Mouse (Mus musculus): ENCODE measurements around the gene Slc9a3r1.
A peak's percentile ranks its signal among the peaks of the same experiment; 100 is the strongest.

Gene Slc9a3r1

DNA sequence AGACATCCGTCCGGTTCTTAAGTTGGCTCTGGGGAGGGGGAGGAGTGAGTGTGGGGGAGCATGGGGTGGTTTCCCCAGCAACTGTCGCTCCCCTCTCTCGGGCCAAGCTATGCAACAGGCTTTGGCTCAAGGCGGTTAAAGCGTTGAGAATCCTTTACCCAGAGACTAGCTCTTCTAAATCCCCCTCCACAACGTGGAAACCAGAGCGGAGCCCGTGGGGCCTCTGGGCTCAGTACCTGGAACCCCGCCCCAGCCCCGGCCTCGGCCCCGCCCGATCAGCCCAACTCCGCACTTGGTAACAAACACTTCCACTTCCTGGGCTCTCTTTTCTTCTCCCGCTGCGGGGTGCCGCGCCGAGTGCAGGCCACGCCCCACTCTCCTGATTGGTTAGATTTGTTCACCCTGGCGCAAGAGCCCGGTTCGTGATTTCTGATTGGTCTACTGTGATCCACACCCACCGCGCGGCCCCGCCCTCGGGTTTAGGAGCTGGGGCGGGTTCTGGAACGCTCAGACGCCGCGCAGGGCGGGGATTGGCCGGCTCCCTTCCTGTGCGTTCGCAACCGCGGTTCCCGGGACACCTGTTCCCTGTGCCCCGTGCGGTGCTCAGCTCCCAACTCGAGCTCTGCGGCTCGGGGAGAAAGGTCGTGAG lies at the start of gene Slc9a3r1:
TSS of gene Slc9a3r1 (plus strand) at position 510 of the 649 bp plus-strand sequence.
- DNase-seq (ENCODE audit: inconsistent age in 2 of 2, low spot score in 1 of 2) = peak; percentile 98 to 99

DNA sequence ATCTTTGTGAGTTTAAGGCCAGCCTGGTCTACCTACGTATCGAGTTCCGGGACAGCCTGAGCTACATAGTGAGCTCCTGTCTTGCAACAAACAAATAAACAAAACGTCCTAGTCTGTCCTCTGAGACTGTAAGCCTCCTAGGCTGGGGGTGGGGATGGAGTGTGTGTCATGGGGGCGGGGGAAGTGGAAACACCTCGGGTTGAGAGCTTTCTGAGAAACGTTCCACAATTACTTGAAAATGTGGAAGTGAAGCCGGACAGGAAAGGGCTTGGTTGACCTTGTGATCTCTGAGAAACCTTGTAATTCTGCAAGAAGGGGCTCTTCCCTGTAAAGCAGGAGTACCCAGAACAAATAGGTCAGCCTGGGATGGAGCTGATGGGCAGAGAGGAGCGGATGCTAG lies 43.7 kb upstream of the Slc9a3r1 start:
- DNase-seq (ENCODE audit: inconsistent age in 2 of 2, low spot score in 1 of 2) = no peak

DNA sequence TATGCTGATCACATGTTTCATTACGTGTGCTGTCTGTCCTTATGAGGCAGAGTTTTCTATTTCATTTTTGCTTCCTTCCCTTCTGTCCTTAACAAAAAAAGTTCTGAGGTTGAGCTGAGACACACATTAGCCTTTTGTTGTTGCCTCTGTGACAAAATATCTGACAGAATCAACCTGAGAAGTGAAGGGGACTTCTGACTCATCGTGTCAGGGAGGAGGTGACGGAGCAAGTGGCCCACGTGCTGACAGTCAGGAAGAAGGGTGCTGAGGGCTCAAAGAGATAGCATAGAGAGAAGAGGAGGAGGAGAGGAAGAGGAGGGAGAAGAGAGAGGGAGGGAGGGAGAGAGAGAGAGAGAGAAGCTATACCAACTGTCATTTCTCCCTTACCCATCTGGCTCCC lies 34.7 kb upstream of the Slc9a3r1 start:
- DNase-seq (ENCODE audit: inconsistent age in 2 of 2, low spot score in 1 of 2) = no peak

DNA sequence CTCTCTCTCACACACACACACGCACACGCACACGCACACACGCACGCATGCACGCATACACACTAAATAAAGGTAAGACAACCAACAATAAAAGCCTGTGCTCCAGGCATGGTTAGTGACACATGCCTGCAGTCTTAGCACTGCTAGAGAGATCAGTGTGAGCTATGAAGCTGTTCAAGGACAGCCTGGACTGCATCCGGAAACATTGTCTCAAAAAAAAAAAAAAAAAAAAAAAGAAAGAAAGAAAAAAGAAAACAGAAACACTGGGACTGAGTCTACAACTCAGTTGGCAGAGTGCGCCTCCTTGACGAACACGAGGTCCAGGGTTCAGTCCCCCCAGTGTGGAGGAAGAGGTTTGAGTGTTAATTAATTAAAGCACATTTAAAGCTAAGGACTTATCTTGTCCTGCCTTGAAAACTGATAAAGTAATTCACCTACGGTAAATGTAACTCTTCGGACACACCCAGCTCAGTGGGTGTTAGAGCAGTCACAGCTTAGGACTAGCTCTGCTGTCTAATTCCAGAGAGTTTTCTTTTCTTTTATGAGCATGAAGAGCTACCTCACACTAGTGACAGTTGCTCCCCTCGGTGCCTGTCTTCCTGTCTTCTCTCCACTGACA lies 33.5 kb upstream of the Slc9a3r1 start:
- DNase-seq (ENCODE audit: inconsistent age in 2 of 2, low spot score in 1 of 2) = no peak

DNA sequence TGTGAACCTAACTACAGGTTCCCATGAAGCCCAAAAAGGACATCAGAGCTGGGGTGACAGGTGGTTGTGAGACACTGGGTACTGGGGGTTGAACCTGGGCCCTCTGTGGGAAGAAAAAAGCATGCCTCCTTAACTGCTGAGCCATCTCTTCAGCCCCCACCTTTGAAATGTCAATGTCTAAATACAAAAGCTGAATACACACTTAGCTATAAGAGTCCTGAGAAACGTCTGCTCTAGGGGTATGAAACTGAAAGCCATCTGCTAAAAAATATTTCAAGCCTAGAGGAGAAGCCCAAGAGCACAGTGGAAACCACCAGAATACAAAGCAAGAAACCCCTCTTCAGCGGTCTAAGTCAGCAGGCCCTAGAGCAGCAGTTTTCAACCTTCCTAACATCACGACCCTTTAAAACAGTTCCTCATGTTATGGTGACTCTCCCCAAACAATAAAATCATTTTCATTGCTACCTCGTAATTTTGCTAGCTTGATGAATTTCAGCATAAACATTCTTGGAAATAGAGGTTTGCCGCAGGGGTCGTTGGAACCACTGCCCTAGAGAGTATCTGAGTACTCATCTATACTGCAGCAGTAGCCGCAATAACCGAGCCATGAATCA lies 31.3 kb upstream of the Slc9a3r1 start:
- DNase-seq (ENCODE audit: inconsistent age in 2 of 2, low spot score in 1 of 2) = no peak

DNA sequence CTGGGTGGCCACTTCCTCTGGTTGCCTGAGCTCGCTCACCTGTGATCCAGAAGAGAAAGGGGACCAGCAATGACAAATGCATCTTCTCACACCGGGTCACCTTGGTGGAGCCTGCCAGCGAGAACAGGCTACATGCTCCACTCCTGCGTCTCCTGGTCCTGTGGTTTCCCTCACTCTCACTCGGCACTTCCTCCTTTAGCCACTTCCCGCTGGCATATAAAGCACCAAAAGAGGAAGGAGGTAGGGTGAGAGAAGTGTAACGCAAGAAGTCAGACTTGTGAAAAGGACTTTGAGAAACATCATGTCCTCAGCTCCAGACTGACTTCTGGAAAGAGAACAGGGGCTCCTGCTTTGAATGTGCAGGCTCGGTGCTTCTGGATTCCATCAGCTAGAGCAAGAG lies 29.3 kb upstream of the Slc9a3r1 start, which contains the start of gene Cd300lf:
TSS of gene Cd300lf (minus strand) at position 193 of the 400 bp plus-strand sequence.
- peak in 1 of 2 experiments; percentile 44 for DNase-seq (ENCODE audit: inconsistent age in 2 of 2, low spot score in 1 of 2)

DNA sequence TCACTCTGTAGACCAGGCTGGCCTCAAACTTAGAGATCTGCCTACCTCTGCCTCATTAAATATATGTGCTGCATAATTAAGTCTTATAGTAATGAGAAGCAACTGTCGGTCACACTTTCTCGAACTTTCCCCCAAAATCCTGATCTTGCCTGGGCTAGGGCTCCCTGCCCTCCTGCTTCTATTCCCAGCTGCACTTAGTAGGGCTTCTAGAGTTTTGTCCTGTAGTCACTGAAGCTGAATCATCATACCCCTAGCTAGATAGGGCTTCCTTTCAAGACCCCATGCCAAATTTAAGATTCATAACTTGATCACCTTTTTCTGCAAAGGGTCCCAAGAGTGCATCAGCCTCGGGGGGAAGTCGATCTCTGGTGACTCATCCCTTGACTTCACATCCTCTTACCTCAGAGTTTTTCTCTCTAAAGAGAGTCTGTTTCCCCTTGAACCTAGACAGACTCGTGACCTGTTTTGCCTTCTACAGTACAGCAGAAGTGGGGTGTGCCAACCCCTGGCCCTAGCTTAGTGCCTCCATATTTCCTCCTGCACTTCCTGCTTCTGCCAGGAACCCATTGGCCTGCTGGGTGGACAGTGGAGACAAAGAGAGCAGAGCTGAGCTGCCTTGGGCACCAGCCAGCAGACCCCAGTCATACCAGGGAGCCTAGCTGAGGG lies 24.4 kb upstream of the Slc9a3r1 start:
- no peak for DNase-seq (ENCODE audit: inconsistent age in 2 of 2, low spot score in 1 of 2)

DNA sequence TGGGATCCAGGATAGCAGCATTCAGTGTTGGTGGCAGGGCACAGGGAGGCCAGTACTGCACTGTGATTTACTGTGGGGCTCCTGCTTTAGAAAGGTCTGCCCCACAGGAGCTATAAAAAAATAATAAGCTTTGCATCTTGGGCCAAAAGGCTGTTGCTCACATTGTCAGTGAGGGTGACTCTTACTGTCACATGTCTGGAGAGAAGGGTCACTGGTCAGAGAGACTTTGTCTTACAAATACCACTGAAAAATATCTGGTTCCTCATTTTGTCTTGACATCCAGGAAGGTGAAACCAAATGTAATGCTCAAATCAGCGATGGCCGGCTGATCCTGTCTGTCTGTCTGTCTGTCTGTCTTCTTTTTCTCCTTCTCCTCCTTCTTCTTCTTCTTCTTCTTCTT lies 21.2 kb upstream of the Slc9a3r1 start:
- DNase-seq (ENCODE audit: inconsistent age in 2 of 2, low spot score in 1 of 2) = no peak

DNA sequence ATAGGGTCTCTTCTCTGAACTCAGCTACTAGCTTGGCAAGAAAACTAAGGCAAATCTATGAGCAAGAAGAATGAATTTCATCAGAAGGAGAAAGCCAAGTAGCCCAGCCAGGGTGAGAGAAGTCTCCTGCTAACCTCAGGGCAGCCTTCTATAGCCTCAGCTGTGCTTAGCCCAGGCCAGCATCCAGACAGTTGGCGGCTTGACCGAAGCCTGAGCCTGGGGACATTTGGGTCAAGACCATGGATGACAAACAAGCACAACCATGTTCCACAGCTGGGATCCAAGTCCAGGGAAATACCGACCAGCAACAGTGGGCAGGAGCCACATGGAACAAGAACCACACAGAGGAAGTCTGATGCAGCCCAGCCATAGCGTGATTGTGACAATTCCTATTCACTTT lies 15.3 kb upstream of the Slc9a3r1 start:
- DNase-seq (ENCODE audit: inconsistent age in 2 of 2, low spot score in 1 of 2) = no peak

DNA sequence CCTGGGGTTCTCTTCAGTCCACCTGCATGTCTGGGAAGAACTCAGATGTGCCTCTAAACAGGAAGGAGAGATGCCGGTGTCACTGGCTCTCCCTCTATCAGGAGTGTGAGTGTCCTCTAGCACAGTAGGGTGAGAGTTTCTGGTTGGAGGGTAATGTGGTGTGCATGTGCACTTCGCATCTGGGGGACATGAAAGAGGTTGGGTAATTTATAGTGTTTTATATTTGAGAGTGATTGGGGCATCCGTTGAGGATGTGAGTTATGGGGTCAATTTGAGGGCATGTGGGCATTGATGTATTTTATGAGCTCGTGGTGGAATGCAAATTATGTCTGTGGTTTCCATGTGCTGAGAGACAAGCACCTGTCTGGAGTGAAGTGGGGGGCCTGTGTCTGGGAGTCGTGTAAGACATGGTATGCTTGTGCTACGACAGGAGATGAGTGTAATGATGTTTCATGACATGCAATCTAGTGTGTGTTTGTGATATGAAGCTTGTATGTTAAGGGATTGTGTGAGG lies 12.3 kb upstream of the Slc9a3r1 start:
- no peak for DNase-seq (ENCODE audit: inconsistent age in 2 of 2, low spot score in 1 of 2)

DNA sequence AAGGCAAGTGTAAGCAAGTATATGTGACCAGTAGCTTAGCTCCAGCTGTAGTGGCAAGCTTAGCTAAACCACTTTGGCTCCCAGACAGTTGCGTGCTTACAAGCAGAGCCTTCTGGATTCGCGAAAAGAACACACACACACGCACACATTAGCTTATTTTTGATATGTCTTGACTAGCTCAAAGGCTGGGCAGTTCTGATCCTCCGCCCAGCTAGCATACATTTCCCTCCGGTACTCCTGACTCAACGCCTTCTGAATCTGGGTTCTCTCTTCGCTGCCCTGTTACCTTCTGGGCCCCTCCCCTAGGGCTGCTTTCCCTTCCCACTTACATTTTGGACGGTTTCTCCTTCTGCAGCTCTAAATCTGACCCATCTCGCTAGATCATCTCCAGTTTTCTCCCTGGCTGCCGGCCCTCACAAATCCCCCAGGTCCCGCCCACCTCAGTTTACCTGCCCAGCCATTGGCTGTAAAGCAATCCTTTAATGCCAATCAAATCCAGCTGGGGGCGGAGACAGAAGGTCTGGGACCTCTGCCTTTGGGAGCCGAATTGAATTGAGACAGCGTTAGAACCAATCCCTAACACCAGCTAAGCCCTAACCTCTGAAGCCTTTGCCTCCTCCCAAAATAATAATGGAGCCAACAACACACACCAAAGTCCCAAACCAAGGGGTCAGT lies 11.2 kb upstream of the Slc9a3r1 start:
- DNase-seq (ENCODE audit: inconsistent age in 2 of 2, low spot score in 1 of 2) = peak; percentile 58 to 78

DNA sequence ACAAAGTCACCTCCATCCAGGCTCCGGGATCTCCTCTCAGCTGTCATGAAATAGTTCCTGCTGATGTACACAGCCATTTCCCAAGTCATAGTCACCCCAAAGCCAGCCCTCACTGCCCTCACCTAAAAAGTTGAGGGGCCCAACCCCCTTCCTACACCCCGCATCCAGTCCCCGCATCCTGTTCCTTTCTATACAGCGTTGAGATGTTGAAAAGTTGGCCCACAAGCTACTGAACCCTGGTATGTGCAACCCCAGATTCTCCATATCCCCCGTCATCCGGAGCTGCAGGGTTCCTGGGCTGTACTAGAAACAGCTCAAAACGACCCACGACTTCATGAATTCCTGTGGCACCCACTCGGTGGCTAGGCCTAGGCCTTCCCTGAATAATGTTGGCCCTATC lies 10.1 kb upstream of the Slc9a3r1 start:
- DNase-seq (ENCODE audit: inconsistent age in 2 of 2, low spot score in 1 of 2) = no peak

DNA sequence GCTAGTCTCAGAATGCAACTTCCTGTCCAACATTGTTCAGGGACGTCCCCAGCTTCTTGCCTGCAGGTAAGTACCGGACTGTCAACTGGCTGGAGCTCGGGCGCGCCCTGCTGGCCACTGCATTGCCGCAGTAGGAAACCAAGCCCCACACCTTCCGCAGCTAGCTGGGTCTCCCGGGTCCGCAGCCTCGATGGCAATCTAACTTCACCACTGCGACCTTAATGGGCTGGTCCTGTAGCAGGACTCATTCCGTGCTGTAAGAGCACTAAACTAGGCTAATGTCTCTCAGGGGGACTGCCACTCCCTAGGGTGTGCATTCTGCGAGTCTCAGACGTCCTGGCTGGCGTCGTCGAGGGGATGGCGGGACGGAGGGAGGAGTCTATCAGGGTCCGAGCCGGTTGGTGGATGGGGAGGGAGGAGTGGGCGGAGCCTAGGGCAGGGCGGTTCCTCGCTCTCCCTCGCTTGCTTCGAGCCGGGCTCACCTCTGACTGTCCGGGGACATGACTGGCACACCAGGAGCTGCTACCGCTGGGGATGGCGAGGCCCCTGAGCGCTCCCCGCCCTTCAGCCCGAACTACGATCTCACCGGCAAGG lies 9.3 kb upstream of the Slc9a3r1 start:
- peak; percentile 79 to 91 for DNase-seq (ENCODE audit: inconsistent age in 2 of 2, low spot score in 1 of 2)

DNA sequence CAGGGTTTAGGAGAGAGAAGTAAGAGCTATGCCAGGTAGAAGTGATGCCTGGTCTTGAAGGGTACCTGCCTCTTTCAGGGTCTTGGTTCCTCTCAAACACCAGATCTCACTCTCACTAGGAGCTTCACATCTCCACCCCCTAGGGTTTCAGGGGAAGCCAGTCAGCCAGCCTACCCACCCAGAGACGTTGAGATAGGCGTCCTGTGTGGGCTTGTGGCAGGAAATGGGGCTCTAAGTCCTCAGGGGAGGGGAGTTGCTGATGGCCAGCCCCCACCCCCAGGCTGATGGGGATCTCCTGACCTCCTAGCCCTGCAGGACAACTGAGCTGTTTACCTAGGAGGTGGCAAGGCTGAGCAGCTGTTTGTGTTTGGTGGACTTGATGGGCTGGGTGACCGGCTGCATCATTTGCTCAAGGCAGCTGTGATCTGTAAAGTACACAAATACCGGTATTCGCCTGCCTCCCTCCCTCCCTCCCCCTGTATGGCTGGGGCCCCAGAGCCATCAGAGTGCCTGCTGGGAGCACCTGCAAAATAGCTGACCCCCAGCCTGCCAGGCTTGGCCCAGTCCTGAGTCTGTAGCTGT lies 8.0 kb upstream of the Slc9a3r1 start:
- DNase-seq (ENCODE audit: inconsistent age in 2 of 2, low spot score in 1 of 2) = peak in 1 of 2 experiments; percentile 19

DNA sequence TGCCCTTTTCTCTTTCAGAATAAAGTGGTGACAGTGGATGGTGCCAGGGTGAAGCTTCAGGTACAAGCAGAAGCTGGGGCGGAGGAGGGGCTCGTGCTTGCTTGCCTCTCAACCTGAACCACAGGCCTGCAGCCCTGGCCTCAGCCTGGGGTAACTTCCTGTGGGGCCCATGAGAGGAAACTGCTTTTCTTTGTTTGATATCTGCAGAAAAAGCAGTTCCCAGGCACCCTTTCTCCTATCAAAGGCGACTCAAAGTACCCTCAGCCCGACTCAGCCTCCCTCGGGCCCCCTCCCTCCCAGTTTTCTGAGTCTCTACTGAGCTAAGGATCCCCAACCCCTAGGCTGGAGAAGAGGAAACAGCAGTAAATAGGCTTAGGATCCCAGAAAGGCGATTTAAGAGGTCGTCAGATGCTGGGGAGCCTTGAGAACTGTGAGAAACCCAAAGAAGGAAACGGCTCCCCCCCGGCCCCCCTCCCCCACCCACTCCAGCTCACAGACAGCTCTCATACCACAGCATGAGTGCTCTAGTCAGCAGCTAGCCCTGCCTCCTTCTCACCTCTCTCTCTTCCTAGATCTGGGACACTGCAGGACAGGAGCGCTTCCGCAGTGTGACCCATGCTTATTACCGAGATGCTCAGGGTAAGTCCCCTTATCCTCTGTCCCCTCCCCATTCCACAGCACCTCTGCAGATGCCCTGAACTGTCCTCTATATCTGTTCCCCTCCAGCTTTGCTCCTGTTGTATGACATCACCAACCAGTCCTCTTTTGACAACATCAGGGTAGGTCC lies 5.0 kb upstream of the Slc9a3r1 start:
- DNase-seq (ENCODE audit: inconsistent age in 2 of 2, low spot score in 1 of 2) = peak in 1 of 2 experiments; percentile 32

DNA sequence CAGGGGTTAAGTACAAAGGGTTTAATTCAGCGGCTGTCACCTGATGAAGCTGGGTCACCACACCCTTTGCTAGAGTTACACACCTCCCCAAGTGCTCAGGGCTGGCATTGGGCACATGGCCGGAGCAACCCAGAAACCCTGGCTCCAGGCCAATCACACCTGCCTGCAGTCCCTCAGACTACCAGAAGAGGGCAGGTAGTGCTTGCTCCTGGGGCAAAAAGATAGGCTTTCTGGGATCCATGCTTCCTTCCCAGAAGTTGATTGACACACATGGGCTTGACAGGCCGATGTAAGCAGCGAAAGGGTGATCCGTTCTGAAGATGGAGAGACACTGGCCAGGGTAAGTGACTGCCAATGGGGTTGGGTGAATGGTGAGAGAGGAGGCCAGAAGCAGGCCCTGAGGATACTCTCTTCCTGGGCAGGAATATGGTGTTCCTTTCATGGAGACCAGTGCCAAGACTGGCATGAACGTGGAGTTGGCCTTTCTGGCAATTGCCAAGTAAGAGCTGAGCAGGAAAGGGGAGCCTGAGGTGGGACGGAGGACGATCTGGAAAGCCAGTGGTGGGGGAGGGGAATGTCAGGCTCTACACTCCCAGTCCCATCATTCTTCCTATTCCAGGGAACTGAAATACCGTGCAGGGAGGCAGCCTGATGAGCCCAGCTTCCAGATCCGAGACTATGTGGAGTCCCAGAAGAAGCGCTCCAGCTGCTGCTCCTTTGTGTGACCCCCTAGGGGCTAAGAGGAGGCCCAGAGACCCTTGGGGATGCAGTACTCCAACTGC lies 2.9 kb upstream of the Slc9a3r1 start:
- peak; percentile 86 to 97 for DNase-seq (ENCODE audit: inconsistent age in 2 of 2, low spot score in 1 of 2)

DNA sequence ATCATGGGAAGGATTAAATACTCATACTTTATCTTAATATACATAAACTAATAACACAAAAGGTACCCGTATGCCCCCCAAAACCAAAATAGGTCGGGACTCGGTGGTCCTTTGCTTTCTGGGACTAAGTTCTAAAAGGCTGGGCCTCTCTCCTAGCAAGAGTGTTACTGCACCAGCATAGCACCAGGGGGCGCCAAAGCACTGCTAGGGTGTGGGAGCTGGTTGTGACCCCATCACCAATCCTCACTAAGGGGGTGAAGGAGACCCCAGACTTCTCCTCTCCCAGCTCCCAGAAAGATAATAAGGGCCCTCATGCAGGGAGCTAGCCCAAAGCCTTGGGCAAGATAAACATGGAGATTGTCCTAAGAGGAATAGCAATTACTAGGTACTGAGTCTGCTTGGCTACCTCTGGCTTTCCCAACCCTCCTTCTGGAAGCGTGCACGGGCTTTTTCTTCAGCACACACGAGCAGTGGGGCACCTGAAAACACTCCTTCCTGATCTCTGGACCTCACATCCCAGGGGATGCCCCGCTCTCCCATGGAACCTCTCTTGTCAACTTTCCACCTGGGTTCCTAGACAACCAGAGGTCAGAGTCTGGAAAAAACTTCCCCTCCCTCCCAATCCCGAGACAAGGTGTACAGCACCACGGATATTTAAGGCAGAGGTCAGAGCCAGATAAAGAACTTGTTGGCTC lies 2.1 kb upstream of the Slc9a3r1 start:
- peak; percentile 75 to 90 for DNase-seq (ENCODE audit: inconsistent age in 2 of 2, low spot score in 1 of 2)

DNA sequence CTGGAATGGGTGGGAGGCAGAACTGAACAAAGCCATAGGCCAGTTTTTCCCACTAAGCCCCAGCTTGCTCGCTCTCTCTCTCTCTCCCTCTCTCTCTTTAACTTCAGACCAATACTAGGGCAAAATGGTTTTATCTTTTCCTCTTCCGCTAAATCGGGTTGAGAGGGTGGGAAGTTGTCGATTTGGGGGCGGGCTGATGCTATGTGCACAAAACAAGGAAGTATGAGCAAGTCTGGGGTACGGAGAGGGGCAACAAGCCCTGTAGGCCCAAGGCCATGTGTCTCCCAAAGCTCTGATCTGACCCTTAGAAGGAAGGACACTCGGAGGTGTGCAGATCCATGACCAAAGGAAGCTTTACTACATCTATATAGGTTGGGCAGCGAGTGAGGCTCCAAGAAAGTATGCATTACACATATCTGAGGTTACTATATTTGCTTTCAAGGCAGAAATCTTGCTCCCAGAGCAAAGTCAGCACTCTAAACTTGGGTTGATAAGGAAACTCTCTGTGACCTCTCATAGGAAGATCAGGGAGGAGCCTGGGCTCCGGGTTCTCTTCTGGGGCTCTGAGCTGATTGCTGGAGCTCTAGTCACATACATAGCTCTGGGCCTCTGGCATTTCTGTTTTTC lies 1.4 kb upstream of the Slc9a3r1 start:
- peak in 1 of 2 experiments; percentile 35 for DNase-seq (ENCODE audit: inconsistent age in 2 of 2, low spot score in 1 of 2)

Measured in adrenal gland, adult (tissue).